In the genomic region with DNA sequence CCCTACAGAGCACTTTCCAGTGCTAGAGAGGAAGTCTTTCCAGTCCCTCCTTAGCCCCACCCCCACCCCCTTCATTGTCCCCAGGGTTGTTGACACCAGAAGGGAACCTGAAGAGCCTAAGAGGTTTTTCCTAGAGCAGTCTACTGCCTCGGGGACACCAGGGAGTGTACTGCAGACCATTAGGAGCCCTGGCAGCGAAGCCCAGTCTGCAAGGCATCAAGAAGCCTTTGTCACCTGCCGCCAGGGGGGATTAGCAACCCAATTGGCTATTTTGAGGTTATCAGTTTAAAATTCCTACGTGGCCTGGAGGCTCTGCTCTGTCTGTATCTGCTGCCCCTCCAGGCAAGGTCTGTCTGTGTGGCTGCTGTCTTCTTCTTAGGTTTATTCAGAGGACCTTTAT, we compare ENCODE assay signal across 14 mouse cellular contexts. TPM values are rescaled to one million over a fixed set of nuclear protein-coding genes. Genes with fewer than 3 reads are reported as not detected.
DNase-seq lines count a peak whose midpoint lies in the region; ATAC-seq lines count a peak whose summit lies in the region.
"Had no signal": no experiment of that assay in that cellular context is flagged by ENCODE, and none has a peak within 500 bp of the region (broad histone marks: within the 10 kb centered on the region; RNA-seq: fewer than 3 reads in every experiment).

No protein-coding gene starts in this region.

- H3K36me3 ChIP-seq in heart, embryonic 16.5 days (ENCODE audit: control insufficient read depth, insufficient read depth) = no peaks in the 10 kb centered on the region
- H3K36me3 ChIP-seq in midbrain, embryonic 10.5 days = no peaks in the 10 kb centered on the region
- no peaks in the 10 kb centered on the region for H3K36me3 ChIP-seq in midbrain, embryonic 15.5 days (replicated peaks)
- H3K36me3 ChIP-seq in neural tube, embryonic 13.5 days = no peaks in the 10 kb centered on the region

- peak overlapping the region; percentile 10; the same call in 1 of the 2 replicates for H3K4me3 ChIP-seq in heart, embryonic 16.5 days (ENCODE audit: low read length)
- no peak overlapping the region; the same call in 1 of the 2 replicates for H3K4me3 ChIP-seq in midbrain, embryonic 10.5 days
- no peak overlapping the region for H3K4me3 ChIP-seq in midbrain, embryonic 15.5 days
- no peak overlapping the region for H3K4me3 ChIP-seq in neural tube, embryonic 13.5 days
- H3K4me3 ChIP-seq: forebrain, embryonic 13.5 days had no signal

- H3K27ac ChIP-seq in heart, embryonic 16.5 days (ENCODE audit: low read length) = peak overlapping the region; percentile 47
- H3K27ac ChIP-seq in midbrain, embryonic 10.5 days (replicated peaks) = peak overlapping the region; percentile 52
- no peak overlapping the region for H3K27ac ChIP-seq in midbrain, embryonic 15.5 days
- 0 out of 2 replicates have a peak overlapping the region, but pooled peaks have one; percentile 13 for H3K27ac ChIP-seq in neural tube, embryonic 13.5 days (replicated peaks)
- H3K27ac ChIP-seq: forebrain, embryonic 13.5 days; liver, embryonic 14.5 days had no signal

- peaks cover 24% of the 10 kb centered on the region for H3K4me1 ChIP-seq in heart, embryonic 16.5 days (ENCODE audit: control insufficient read depth, insufficient read depth, low read length)
- H3K4me1 ChIP-seq in midbrain, embryonic 10.5 days = peaks cover 35% of the 10 kb centered on the region
- H3K4me1 ChIP-seq in midbrain, embryonic 15.5 days = peaks cover 7% of the 10 kb centered on the region; the same call in 1 of the 2 replicates
- H3K4me1 ChIP-seq in neural tube, embryonic 13.5 days (replicated peaks) = peaks cover 14% of the 10 kb centered on the region; the same call in 1 of the 2 replicates
- H3K4me1 ChIP-seq: forebrain, embryonic 13.5 days had no signal

- H3K9ac ChIP-seq in heart, embryonic 16.5 days (ENCODE audit: low read length) = no peak overlapping the region
- H3K9ac ChIP-seq in midbrain, embryonic 15.5 days = no peak overlapping the region
- H3K9ac ChIP-seq in neural tube, embryonic 13.5 days = no peak overlapping the region
- H3K9ac ChIP-seq: forebrain, embryonic 13.5 days; liver, embryonic 14.5 days had no signal

- DNase-seq in heart, adult 11 months = no peak
- DNase-seq in midbrain, embryonic 10.5 days (ENCODE audit: low spot score) = peak; percentile 46
- peak; percentile 94 for DNase-seq in ZHBTc4 (ENCODE audit: low read depth, low spot score)
- DNase-seq in right cerebral cortex, postnatal 25 days = no peak
- no peak for DNase-seq in spleen, postnatal 36 days (ENCODE audit: low spot score in 2 of 2)
- DNase-seq: cerebellum, adult 11 months; gastrocnemius, postnatal 10 days; right cerebral cortex, postnatal 14 days had no signal

- no peaks in the 10 kb centered on the region for H3K27me3 ChIP-seq in heart, embryonic 16.5 days (ENCODE audit: control insufficient read depth, insufficient read depth, low read length)
- no peaks in the 10 kb centered on the region for H3K27me3 ChIP-seq in midbrain, embryonic 10.5 days (ENCODE audit: low read depth, poor library complexity, severe bottlenecking)
- no peaks in the 10 kb centered on the region for H3K27me3 ChIP-seq in midbrain, embryonic 15.5 days (replicated peaks)
- H3K27me3 ChIP-seq in neural tube, embryonic 13.5 days = no peaks in the 10 kb centered on the region
- H3K27me3 ChIP-seq: forebrain, embryonic 13.5 days had no signal

- WGBS in heart, embryonic 16.5 days = 12% methylated on average over 4 of the region's 4 CpGs
- 5% methylated on average over 4 of the region's 4 CpGs for WGBS in midbrain, embryonic 10.5 days
- 12% methylated on average over 4 of the region's 4 CpGs for WGBS in midbrain, embryonic 15.5 days
- WGBS in neural tube, embryonic 13.5 days = 17% methylated on average over 4 of the region's 4 CpGs

- peak overlapping the region; percentile 51 for H3K4me2 ChIP-seq in heart, embryonic 16.5 days (ENCODE audit: low read depth, low read length)
- no peak overlapping the region for H3K4me2 ChIP-seq in midbrain, embryonic 15.5 days
- no peak overlapping the region for H3K4me2 ChIP-seq in neural tube, embryonic 13.5 days
- H3K4me2 ChIP-seq: forebrain, embryonic 13.5 days had no signal

- H3K9me3 ChIP-seq in heart, embryonic 16.5 days (replicated peaks; ENCODE audit: control insufficient read depth, low read length) = no peaks in the 10 kb centered on the region
- no peaks in the 10 kb centered on the region for H3K9me3 ChIP-seq in midbrain, embryonic 10.5 days (replicated peaks)
- no peaks in the 10 kb centered on the region for H3K9me3 ChIP-seq in midbrain, embryonic 15.5 days
- H3K9me3 ChIP-seq in neural tube, embryonic 13.5 days = no peaks in the 10 kb centered on the region
- H3K9me3 ChIP-seq: forebrain, embryonic 13.5 days had no signal

- 0 out of 2 replicates have a peak, but pooled peaks have one; percentile 28 for ATAC-seq in heart, embryonic 16.5 days (replicated peaks; ENCODE audit: extremely low read depth, insufficient read depth, low FRiP score)
- ATAC-seq in midbrain, embryonic 15.5 days (replicated peaks) = no peak
- no peak for ATAC-seq in neural tube, embryonic 13.5 days (ENCODE audit: low read depth)
- ATAC-seq: CD4-positive, CD25-positive, alpha-beta regulatory T cell, adult 4 months; forebrain, embryonic 13.5 days had no signal

RNA-seq across cellular contexts. Expression of a gene that starts 26.9 kb away (rescaled TPM):
- 0.29 TPM in 2 replicates for polyA plus RNA-seq in heart, embryonic 16.5 days (2015; fragmentation: Nextera tagmentation; extraction: Ambion mirVana)
- 9.9 and 19.9 TPM in 2 replicates for polyA plus RNA-seq in midbrain, embryonic 10.5 days (2016; fragmentation: Nextera tagmentation; extraction: Ambion mirVana)
- polyA plus RNA-seq in midbrain, embryonic 15.5 days (2015; fragmentation: Nextera tagmentation; extraction: Ambion mirVana) = 0.45 and 0.47 TPM in 2 replicates
- polyA plus RNA-seq in neural tube, embryonic 13.5 days (2015; fragmentation: Nextera tagmentation; extraction: Ambion mirVana) = 0.51 and 0.52 TPM in 2 replicates

Comparison
In these comparisons a context has a peak if more than half of its experiments do, and no peak if none do; other contexts are left out.
1. DNase-seq: peak in midbrain, embryonic 10.5 days (single experiment) and ZHBTc4 (single experiment); none in heart, adult 11 months (single experiment), right cerebral cortex, postnatal 25 days (single experiment) and spleen, postnatal 36 days (0 of 2).